Mouse (Mus musculus): Measurements from ENCODE around the gene Npcd.

GRCm38 (mm10) chr15:79785056-79785455 lies 49.0 kb downstream of the Npcd start:
- TF ChIP-seq POLR2A (IDR thresholded peaks at IDR 0.05; ENCODE audit: low read depth, low read length) (no peak), CTCF (IDR thresholded peaks at IDR 0.05; ENCODE audit: extremely low read depth, insufficient read length, insufficient replicate concordance, low read depth, low read length) (no peak)
